Mouse (Mus musculus) lung, embryonic 14.5 days (tissue): ENCODE data around the gene Dhrs1. TPM values are rescaled to one million over a fixed set of nuclear protein-coding genes. Genes with fewer than 3 reads are reported as not detected.
A peak's percentile ranks its signal among the peaks of the same experiment; 100 is the strongest.

Source experiments
- ATAC-seq: fragments of 200-750 bp; cut with Nextera tagmentation; 2 replicates; pipeline ENCODE4 v1.8.0; 2017; ENCODE audit warnings: mild to moderate bottlenecking, moderate TSS enrichment, moderate library complexity; ENCODE audit not compliant: insufficient read depth
- DNase-seq: peaks from one replicate; pipeline ENCODE4 v3.0.0-alpha.2; 2015
- H3K27ac ChIP-seq: fragments of 300-500 bp; sonication (generic); 2 replicates; pipeline ENCODE4 v1.5.1; 2014; ENCODE audit warnings: low read depth, mild to moderate bottlenecking, moderate library complexity
- H3K27me3 ChIP-seq: fragments of 300-500 bp; sonication (generic); 2 replicates; pipeline ENCODE4 v1.6.1; 2014; ENCODE audit warnings: low read length, control low read depth; ENCODE audit not compliant: insufficient read depth
- H3K36me3 ChIP-seq: fragments of 300-500 bp; sonication (generic); 2 replicates; pipeline ENCODE4 v1.6.1; 2014; ENCODE audit warnings: control low read depth; ENCODE audit not compliant: insufficient read depth
- H3K4me1 ChIP-seq: fragments of 300-500 bp; sonication (generic); 2 replicates; pipeline ENCODE4 v1.6.1; 2014; ENCODE audit warnings: antibody characterized with exemption, control low read depth; ENCODE audit not compliant: insufficient read depth
- H3K4me2 ChIP-seq: fragments of 300-500 bp; sonication (generic); 2 replicates; pipeline ENCODE4 v1.6.1; 2014; ENCODE audit warnings: mild to moderate bottlenecking
- H3K4me3 ChIP-seq: fragments of 300-500 bp; sonication (generic); 2 replicates; pipeline ENCODE4 v1.5.1; 2014; ENCODE audit warnings: low read depth, low read length
- H3K9ac ChIP-seq: fragments of 300-500 bp; sonication (generic); 2 replicates; pipeline ENCODE4 v1.6.1; 2014
- H3K9me3 ChIP-seq: fragments of 300-500 bp; sonication (generic); 2 replicates; pipeline ENCODE4 v1.6.1; 2016; ENCODE audit warnings: low read depth, low read length, control low read depth
- CTCF ChIP-seq: IDR thresholded peaks from 2 replicates; pipeline ENCODE4 v1.5.1; 2016; ENCODE audit warnings: antibody characterized with exemption, low read depth
- WGBS: fragments of 180-500 bp; shearing (Covaris S2); extraction: QIAGEN DNeasy Blood & Tissue Kit; methylation state at CpG from one replicate; pipeline ENCODE4 v1.1.7; 2014; 5-methylcytosine and 5-hydroxymethylcytosine counted together
- polyA plus RNA-seq: library from polyadenylated mRNA; unstranded; fragments of >200 nt; fragmentation: Nextera tagmentation; extraction: Ambion mirVana; gene quantifications from 2 replicates; pipeline ENCODE4 v1.2.1, GENCODE M21; 2014

The Dhrs1 gene
- 76.7 and 79.9 TPM in 2 replicates for polyA plus RNA-seq

GRCm38 (mm10) chr14:55745180-55745860 is at the start of gene Dhrs1, which contains the start of gene Nop9:
TSS of gene Dhrs1 (minus strand) at chr14:55745690.
TSS of gene Nop9 (plus strand) at chr14:55745693.
- peaks cover 7% of the 10 kb centered on the region; the same call in 1 of the 2 replicates for H3K4me1 ChIP-seq
- peak within 1 kb of the TSS; percentile 82 for H3K9ac ChIP-seq
- H3K4me3 ChIP-seq: peak within 1 kb of the TSS; percentile 93
- H3K36me3 ChIP-seq: peaks cover 52% of the 10 kb centered on the region
- DNase-seq: peak; percentile 93
- 2% methylated on average over 47 of the region's 48 CpGs for WGBS
- H3K4me2 ChIP-seq: peak within 1 kb of the TSS; percentile 98
- TF ChIP-seq CTCF: no peak
- no peaks in the 10 kb centered on the region for H3K27me3 ChIP-seq
- H3K27ac ChIP-seq: peak within 1 kb of the TSS; percentile 50; the same call in 1 of the 2 replicates
- peak; percentile 84 for ATAC-seq
- no peaks in the 10 kb centered on the region for H3K9me3 ChIP-seq

DNA sequence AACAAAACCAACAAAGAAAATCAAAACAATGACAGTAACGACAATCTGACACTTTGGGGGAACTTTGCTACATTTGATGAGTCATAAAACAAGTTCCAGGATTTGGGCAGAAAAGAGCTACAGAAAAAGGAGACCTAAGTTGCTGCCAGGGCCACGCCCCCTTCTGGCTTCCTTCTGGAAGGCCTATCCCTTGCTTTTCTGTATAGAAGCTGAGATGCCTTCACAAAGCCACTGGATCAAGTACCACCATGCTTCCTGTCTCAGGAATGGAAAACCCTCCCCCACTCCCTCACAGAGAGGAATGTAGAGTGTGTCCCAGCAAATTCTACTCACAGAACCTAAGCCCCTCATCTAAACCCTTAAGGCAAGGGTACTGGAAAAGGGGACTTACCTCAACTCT is 48.5 kb upstream of the Dhrs1 start:
- Histone ChIP-seq H3K9me3 (no peaks in the 10 kb centered on the region), H3K4me3 (no peak overlapping the region), H3K36me3 (no peaks in the 10 kb centered on the region), H3K27ac (no peak overlapping the region), H3K4me1 (peaks cover 4% of the 10 kb centered on the region; the same call in 1 of the 2 replicates), H3K27me3 (no peaks in the 10 kb centered on the region), H3K4me2 (no peak overlapping the region), H3K9ac (no peak overlapping the region)
- 56% methylated on average over 2 of the region's 2 CpGs for WGBS
- peak; percentile 56 for DNase-seq
- no peak for TF ChIP-seq CTCF
- ATAC-seq: no peak

DNA sequence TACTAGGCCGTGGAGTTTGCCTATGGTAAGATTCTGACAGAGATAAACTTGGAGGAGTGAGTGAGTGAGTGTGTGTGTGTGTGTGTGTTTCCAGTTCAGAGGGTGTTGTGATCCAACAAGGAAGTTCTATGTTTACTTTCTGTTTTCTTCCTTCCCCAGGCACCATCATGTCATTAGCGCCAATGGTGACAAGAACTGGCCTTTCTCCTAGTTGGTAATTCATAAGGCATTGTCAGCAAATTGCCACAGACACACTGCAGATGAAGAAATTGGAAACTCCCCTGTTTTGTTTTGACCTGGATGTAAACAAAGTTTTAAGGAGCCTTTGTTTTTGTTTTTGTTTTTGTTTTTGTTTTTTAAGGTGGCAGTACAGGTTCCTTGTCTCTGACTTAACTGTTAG is 48.0 kb upstream of the Dhrs1 start:
- peaks cover 3% of the 10 kb centered on the region; the same call in 1 of the 2 replicates for H3K27me3 ChIP-seq
- H3K9ac ChIP-seq: no peak overlapping the region
- peak overlapping the region; percentile 30; the same call in 1 of the 2 replicates for H3K27ac ChIP-seq
- no peak for TF ChIP-seq CTCF
- H3K4me3 ChIP-seq: no peak overlapping the region
- no peaks in the 10 kb centered on the region for H3K36me3 ChIP-seq
- no peaks in the 10 kb centered on the region for H3K9me3 ChIP-seq
- ATAC-seq: no peak
- DNase-seq: peak; percentile 27
- 49% methylated on average over 2 of the region's 2 CpGs for WGBS
- no peak overlapping the region for H3K4me2 ChIP-seq
- H3K4me1 ChIP-seq: peaks cover 8% of the 10 kb centered on the region; the same call in 1 of the 2 replicates

GRCm38 (mm10) chr14:55788256-55789050 is 43.0 kb upstream of the Dhrs1 start, which contains the start of gene Ripk3:
TSS of gene Ripk3 (minus strand) at chr14:55788865.
- DNase-seq: peak; percentile 79
- no peaks in the 10 kb centered on the region for H3K36me3 ChIP-seq
- H3K4me2 ChIP-seq: peak within 1 kb of the TSS; percentile 85
- peak within 1 kb of the TSS; percentile 44 for H3K4me3 ChIP-seq
- ATAC-seq: peak; percentile 33; the same call in 1 of the 2 replicates
- peak; percentile 20; the same call in 1 of the 2 replicates for TF ChIP-seq CTCF
- H3K27me3 ChIP-seq: peaks cover 18% of the 10 kb centered on the region; the same call in 1 of the 2 replicates
- no peak within 1 kb of the TSS for H3K27ac ChIP-seq
- WGBS: 4% methylated on average over 40 of the region's 40 CpGs
- peak within 1 kb of the TSS; percentile 46 for H3K9ac ChIP-seq
- H3K9me3 ChIP-seq: no peaks in the 10 kb centered on the region
- H3K4me1 ChIP-seq: peaks cover 8% of the 10 kb centered on the region; the same call in 1 of the 2 replicates

DNA sequence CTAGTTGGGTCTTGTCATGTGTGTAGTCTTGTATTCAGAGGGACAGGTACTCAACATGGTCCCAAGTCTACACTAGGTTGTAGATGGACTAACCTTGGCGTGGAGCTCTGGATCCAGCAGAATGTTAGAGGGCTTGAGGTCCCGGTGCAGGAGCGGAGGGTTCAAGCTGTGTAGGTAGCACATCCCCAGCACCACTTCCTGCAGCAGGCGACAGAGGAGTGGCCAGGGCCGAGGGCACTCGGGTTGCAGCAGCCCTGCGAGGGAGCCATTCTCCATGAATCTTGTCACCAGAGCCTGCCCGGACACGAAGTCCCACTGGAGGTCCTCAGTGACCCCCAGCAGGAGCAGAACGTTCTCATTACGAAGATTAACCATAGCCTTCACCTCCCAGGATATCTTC is 42.2 kb upstream of the Dhrs1 start:
- ATAC-seq: no peak
- Histone ChIP-seq H3K4me2 (peak overlapping the region; percentile 85), H3K27me3 (peaks cover 22% of the 10 kb centered on the region; the same call in 1 of the 2 replicates), H3K4me1 (peaks cover 4% of the 10 kb centered on the region), H3K4me3 (peak overlapping the region; percentile 44), H3K9ac (0 out of 2 replicates have a peak overlapping the region, but pooled peaks have one; percentile 46), H3K27ac (no peak overlapping the region), H3K36me3 (no peaks in the 10 kb centered on the region), H3K9me3 (no peaks in the 10 kb centered on the region)
- no peak for TF ChIP-seq CTCF
- no peak for DNase-seq
- 32% methylated on average over 11 of the region's 11 CpGs for WGBS

GRCm38 (mm10) chr14:55785195-55785594 is 39.7 kb upstream of the Dhrs1 start:
- peaks cover 25% of the 10 kb centered on the region; the same call in 1 of the 2 replicates for H3K27me3 ChIP-seq
- no peak overlapping the region for H3K9ac ChIP-seq
- H3K27ac ChIP-seq: no peak overlapping the region
- peak; percentile 35 for TF ChIP-seq CTCF
- no peaks in the 10 kb centered on the region for H3K9me3 ChIP-seq
- ATAC-seq: no peak
- no peak for DNase-seq
- peaks cover 11% of the 10 kb centered on the region for H3K4me1 ChIP-seq
- no peak overlapping the region for H3K4me2 ChIP-seq
- H3K36me3 ChIP-seq: 0 out of 2 replicates have a peak, but pooled peaks cover 3% of the 10 kb centered on the region
- H3K4me3 ChIP-seq: no peak overlapping the region
- WGBS: 27% methylated on average over 6 of the region's 6 CpGs
